Mouse (Mus musculus) liver, embryonic 12.5 days (tissue): ENCODE measurements at regions not wholly inside any gene's neighbourhood (a gene's known extent, or its start where the extent isn't known, plus 50 kb on each side); places are given as distances from the start of the nearest gene placed in this dataset.

Experiments used
- ATAC-seq: fragments of 200-750 bp; cut with Nextera tagmentation; 2 replicates; pipeline ENCODE4 v1.8.0; 2017; ENCODE audit warnings: moderate number of reproducible peaks, mild to moderate bottlenecking, moderate library complexity
- H3K27ac ChIP-seq: fragments of 300-500 bp; sonication (generic); 2 replicates; pipeline ENCODE4 v1.5.1; 2016; ENCODE audit warnings: mild to moderate bottlenecking
- H3K27me3 ChIP-seq: fragments of 300-500 bp; sonication (generic); replicated peaks from 2 replicates; pipeline ENCODE4 v1.6.1; 2016; ENCODE audit warnings: mild to moderate bottlenecking, moderate library complexity
- H3K36me3 ChIP-seq: fragments of 300-500 bp; sonication (generic); 2 replicates; pipeline ENCODE4 v1.6.1; 2016; ENCODE audit warnings: mild to moderate bottlenecking, moderate library complexity
- H3K4me1 ChIP-seq: fragments of 300-500 bp; sonication (generic); 2 replicates; pipeline ENCODE4 v1.6.1; 2016
- H3K4me2 ChIP-seq: fragments of 300-500 bp; sonication (generic); 2 replicates; pipeline ENCODE4 v1.6.1; 2016; ENCODE audit warnings: mild to moderate bottlenecking, moderate library complexity
- H3K4me3 ChIP-seq: fragments of 300-500 bp; sonication (generic); 2 replicates; pipeline ENCODE4 v1.5.1; 2016; ENCODE audit warnings: mild to moderate bottlenecking, moderate library complexity
- H3K9ac ChIP-seq: fragments of 300-500 bp; sonication (generic); 2 replicates; pipeline ENCODE4 v1.6.1; 2016; ENCODE audit warnings: mild to moderate bottlenecking, moderate library complexity
- H3K9me3 ChIP-seq: fragments of 300-500 bp; sonication (generic); replicated peaks from 2 replicates; pipeline ENCODE4 v1.6.1; 2016; ENCODE audit warnings: mild to moderate bottlenecking, moderate library complexity
- WGBS: fragments of 180-500 bp; shearing (Covaris S2); methylation state at CpG from one replicate; pipeline ENCODE4 v1.1.7; 2016; ENCODE audit not compliant: insufficient replicate concordance; 5-methylcytosine and 5-hydroxymethylcytosine counted together

DNA sequence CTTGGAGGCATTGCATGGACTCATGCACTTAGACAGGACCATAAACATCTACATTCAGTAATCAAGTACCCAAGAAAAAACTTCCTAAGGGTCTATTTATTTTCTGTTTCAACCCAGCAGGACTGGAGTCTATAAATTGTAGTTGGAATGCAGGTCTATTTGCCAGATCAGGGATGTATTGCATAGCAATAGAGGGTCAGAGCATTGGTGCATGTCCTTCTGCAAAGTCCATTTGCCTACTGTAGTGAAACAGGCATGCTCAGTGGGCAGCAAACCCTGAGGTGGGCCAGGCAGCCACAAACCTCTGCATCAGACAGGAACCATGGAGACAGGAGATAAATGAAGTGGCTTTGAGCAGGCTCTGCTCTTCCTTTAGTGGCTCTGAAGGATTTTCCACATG is 386.5 kb upstream of the Tenm4 start:
- Histone ChIP-seq H3K4me3 (no peak overlapping the region), H3K27ac (no peak overlapping the region), H3K9me3 (no peaks in the 10 kb centered on the region), H3K36me3 (no peaks in the 10 kb centered on the region), H3K4me2 (no peak overlapping the region), H3K9ac (no peak overlapping the region), H3K4me1 (no peaks in the 10 kb centered on the region), H3K27me3 (no peaks in the 10 kb centered on the region)
- no peak for ATAC-seq

DNA sequence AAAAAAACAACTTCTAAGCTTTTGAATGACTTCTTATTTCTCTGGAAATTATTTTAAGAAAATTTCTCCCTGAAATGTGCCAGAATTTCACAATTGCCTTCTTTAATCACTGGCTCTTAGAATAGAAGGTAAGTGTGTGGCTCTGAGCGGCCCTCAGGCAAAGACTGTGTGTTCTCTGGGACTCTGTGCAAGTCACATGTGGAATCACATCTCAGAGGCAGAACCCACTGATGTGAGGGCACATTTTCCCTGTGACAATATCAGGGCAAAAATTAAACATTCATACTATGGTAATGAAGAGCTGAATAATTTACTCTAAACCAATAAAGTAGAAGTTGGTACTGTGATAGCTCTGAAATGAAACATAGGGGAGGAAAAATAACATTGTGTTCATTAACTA is 383.5 kb upstream of the Tenm4 start:
- H3K4me2 ChIP-seq = no peak overlapping the region
- H3K36me3 ChIP-seq = no peaks in the 10 kb centered on the region
- 46% methylated on average over 1 of the region's 1 CpGs for WGBS
- H3K4me1 ChIP-seq = no peaks in the 10 kb centered on the region
- no peak overlapping the region for H3K4me3 ChIP-seq
- ATAC-seq = no peak
- no peak overlapping the region for H3K27ac ChIP-seq
- H3K9ac ChIP-seq = no peak overlapping the region
- no peaks in the 10 kb centered on the region for H3K27me3 ChIP-seq
- no peaks in the 10 kb centered on the region for H3K9me3 ChIP-seq

DNA sequence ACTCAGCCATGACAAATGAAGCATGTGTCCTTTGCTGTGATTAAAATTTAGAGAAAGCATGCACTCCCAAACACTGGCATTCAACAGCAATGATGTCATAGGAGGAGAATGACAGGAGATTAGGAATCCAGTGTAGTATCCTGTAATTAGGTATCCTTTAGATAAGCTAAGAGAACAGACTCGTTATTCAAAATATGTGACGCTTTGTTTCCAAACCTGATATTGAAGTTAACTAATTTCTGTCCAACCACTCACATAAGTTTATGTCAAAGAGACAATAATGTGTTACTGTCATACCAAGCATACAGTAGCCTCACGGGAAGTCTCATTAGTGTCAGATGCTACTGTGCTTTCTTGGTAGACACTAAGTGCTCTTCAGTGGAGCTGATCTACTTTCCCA is 383.1 kb upstream of the Tenm4 start:
- Histone ChIP-seq H3K4me1 (no peaks in the 10 kb centered on the region), H3K9ac (no peak overlapping the region), H3K27me3 (no peaks in the 10 kb centered on the region), H3K27ac (no peak overlapping the region), H3K4me2 (no peak overlapping the region), H3K4me3 (no peak overlapping the region), H3K36me3 (no peaks in the 10 kb centered on the region), H3K9me3 (no peaks in the 10 kb centered on the region)
- 69% methylated on average over 3 of the region's 3 CpGs for WGBS
- ATAC-seq = no peak

DNA sequence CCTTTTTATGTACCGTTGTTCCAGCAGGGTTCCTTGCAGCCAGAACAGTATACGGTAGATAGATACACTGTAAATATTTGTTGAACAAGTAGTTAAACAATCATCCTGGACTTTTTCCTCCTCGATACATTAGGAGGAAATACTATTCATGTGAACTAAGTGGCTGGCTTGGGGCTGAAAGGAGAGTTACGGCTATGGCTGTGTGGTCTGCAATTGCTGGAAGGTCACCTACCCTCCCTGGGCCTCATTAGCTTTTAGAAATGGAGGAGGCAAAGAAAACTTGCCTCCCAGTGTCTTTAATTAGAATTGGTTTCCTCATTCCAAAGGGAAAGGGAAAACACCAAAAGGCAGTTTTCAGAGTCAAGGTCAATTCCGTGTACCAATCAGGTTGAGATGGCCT is 381.6 kb upstream of the Tenm4 start:
- H3K36me3 ChIP-seq = no peaks in the 10 kb centered on the region
- no peak overlapping the region for H3K9ac ChIP-seq
- no peaks in the 10 kb centered on the region for H3K4me1 ChIP-seq
- no peak overlapping the region for H3K27ac ChIP-seq
- H3K9me3 ChIP-seq = no peaks in the 10 kb centered on the region
- H3K4me3 ChIP-seq = no peak overlapping the region
- no peaks in the 10 kb centered on the region for H3K27me3 ChIP-seq
- 60% methylated on average over 5 of the region's 5 CpGs for WGBS
- H3K4me2 ChIP-seq = no peak overlapping the region
- ATAC-seq = no peak

DNA sequence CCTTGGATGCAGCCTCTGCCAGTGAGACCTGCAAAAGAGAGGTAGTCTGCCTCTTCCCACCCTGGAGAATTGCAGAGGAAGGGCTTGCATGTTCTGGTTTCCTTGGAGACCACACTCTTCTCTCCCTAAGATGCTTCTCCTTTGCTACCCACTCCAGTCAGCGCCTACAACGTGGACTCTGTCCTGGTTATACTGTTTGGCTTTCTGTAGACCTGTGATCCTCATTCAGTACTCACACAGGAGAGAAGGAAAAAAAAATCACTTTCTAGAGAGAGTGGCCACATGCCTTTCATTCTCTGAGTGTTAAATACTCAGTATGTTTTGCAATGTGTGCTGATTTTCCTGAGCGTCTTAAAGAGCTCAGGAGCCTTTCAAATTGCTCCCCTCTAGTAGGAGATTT is 372.0 kb upstream of the Tenm4 start:
- 56% methylated on average over 3 of the region's 3 CpGs for WGBS
- Histone ChIP-seq H3K9me3 (no peaks in the 10 kb centered on the region), H3K9ac (no peak overlapping the region), H3K27ac (no peak overlapping the region), H3K4me1 (no peaks in the 10 kb centered on the region), H3K36me3 (no peaks in the 10 kb centered on the region), H3K27me3 (no peaks in the 10 kb centered on the region), H3K4me2 (no peak overlapping the region), H3K4me3 (no peak overlapping the region)
- ATAC-seq = no peak

DNA sequence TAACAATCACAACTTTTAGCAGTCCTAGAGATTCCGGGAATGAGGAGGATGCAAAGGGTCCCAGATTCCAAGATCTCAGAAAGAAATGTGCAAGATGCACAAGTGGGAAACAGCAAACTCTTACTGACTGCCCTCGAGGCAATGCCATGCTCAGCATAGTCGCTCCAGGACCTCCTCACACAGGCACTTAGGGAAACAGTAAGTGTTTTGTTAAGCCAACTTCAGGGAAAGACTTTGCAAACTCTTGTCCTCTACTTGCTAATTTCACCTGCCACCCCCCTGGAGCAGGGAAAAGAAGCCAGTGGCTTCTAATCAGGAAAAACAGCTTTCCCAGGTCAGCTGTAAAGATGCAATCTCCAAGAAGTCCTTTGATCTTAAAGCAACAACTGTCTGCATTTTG is 361.4 kb upstream of the Tenm4 start:
- Histone ChIP-seq H3K9me3 (no peaks in the 10 kb centered on the region), H3K4me3 (no peak overlapping the region), H3K36me3 (no peaks in the 10 kb centered on the region), H3K27ac (no peak overlapping the region), H3K4me2 (no peak overlapping the region), H3K4me1 (no peaks in the 10 kb centered on the region), H3K27me3 (no peaks in the 10 kb centered on the region), H3K9ac (no peak overlapping the region)
- 16% methylated on average over 3 of the region's 3 CpGs for WGBS
- no peak for ATAC-seq

DNA sequence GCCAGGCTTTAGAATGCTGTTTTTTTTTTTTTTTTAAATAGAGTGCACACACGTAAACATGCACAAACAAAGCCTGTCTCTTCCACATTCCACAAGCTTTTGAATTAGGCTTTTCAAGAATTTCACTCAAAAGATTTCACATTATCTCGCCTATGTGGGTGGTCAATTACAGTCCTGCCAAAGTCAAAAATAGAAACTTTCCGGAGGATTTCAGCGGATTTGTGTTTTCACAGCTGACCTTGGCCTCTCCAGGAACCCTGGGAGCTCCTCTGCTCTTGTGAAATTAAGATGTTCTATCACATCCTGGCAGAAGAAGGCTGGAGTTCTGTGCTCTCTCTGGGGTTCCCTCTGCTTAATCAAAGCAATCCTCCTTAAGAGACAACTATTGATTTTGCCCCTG is 360.9 kb upstream of the Tenm4 start:
- Histone ChIP-seq H3K4me3 (no peak overlapping the region), H3K4me2 (no peak overlapping the region), H3K9me3 (no peaks in the 10 kb centered on the region), H3K4me1 (no peaks in the 10 kb centered on the region), H3K27ac (no peak overlapping the region), H3K27me3 (no peaks in the 10 kb centered on the region), H3K9ac (no peak overlapping the region), H3K36me3 (no peaks in the 10 kb centered on the region)
- WGBS = 14% methylated on average over 4 of the region's 4 CpGs
- ATAC-seq = no peak

DNA sequence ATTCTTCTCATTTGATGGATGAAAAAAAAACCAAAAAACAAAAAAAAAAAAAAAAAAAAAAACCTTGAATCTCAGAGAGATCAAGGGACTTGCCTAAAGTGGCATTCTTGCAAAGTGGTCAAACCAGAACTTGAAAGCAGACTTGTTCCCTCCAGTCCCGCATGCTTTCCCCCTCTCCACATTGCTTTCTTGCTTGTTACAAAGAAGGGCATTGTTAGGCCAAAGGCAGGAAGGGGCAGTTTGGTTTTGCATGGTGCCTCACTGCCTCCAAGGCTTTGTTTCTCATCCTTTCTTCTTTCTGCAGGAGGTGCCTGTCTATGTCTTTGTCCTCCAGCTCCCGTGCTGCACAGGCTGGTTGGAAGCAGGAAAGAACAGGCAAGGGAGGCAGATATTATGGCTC is 356.2 kb upstream of the Tenm4 start:
- no peaks in the 10 kb centered on the region for H3K27me3 ChIP-seq
- no peaks in the 10 kb centered on the region for H3K36me3 ChIP-seq
- no peaks in the 10 kb centered on the region for H3K9me3 ChIP-seq
- 48% methylated on average over 2 of the region's 2 CpGs for WGBS
- H3K27ac ChIP-seq = no peak overlapping the region
- no peak overlapping the region for H3K4me2 ChIP-seq
- H3K4me3 ChIP-seq = no peak overlapping the region
- no peaks in the 10 kb centered on the region for H3K4me1 ChIP-seq
- no peak overlapping the region for H3K9ac ChIP-seq
- ATAC-seq = no peak

DNA sequence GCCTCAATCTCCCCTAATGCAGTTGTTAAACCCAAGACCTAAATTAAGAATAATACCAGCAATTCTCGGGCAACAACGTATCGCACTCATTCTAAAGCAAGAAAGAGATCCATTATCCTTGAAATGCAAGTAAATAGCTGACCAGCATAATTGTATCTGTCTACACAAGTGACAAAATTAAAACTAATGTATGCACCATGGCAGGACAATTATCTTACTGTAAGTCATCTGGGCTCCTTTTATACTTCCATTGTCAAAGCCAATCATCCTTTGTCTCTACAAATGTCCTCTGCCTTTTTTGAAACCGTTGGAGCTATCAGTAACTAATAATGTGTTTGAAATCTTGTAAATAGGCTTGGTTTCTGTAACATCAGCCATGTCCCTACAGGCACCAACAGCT is 347.5 kb upstream of the Tenm4 start:
- H3K9me3 ChIP-seq = no peaks in the 10 kb centered on the region
- H3K9ac ChIP-seq = no peak overlapping the region
- no peaks in the 10 kb centered on the region for H3K36me3 ChIP-seq
- H3K27ac ChIP-seq = no peak overlapping the region
- H3K4me3 ChIP-seq = no peak overlapping the region
- no peak for ATAC-seq
- no peaks in the 10 kb centered on the region for H3K4me1 ChIP-seq
- H3K27me3 ChIP-seq = no peaks in the 10 kb centered on the region
- WGBS = 71% methylated on average over 4 of the region's 4 CpGs
- H3K4me2 ChIP-seq = no peak overlapping the region

DNA sequence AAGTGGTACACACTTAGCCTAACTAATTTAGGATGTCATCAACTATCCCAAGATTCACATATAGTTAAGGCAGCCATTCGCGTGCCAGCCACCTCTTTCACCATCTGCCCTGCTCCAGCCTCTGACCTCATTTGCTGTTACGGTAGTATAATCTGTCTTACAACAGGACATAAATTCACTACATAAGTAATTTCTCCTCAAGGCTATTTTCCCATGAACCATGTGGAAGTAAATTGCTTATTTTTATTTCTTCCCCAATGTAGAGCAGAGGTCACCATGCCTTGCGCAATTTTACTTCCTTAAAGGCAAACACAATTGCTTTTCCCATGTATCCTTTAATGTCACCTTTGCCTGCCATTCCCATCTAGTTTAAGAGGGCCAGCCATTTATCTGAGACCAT is 341.2 kb upstream of the Tenm4 start:
- Histone ChIP-seq H3K4me2 (no peak overlapping the region), H3K4me1 (no peaks in the 10 kb centered on the region), H3K36me3 (no peaks in the 10 kb centered on the region), H3K4me3 (no peak overlapping the region), H3K27me3 (no peaks in the 10 kb centered on the region), H3K27ac (no peak overlapping the region), H3K9ac (no peak overlapping the region), H3K9me3 (no peaks in the 10 kb centered on the region)
- no peak for ATAC-seq
- 84% methylated on average over 4 of the region's 4 CpGs for WGBS

DNA sequence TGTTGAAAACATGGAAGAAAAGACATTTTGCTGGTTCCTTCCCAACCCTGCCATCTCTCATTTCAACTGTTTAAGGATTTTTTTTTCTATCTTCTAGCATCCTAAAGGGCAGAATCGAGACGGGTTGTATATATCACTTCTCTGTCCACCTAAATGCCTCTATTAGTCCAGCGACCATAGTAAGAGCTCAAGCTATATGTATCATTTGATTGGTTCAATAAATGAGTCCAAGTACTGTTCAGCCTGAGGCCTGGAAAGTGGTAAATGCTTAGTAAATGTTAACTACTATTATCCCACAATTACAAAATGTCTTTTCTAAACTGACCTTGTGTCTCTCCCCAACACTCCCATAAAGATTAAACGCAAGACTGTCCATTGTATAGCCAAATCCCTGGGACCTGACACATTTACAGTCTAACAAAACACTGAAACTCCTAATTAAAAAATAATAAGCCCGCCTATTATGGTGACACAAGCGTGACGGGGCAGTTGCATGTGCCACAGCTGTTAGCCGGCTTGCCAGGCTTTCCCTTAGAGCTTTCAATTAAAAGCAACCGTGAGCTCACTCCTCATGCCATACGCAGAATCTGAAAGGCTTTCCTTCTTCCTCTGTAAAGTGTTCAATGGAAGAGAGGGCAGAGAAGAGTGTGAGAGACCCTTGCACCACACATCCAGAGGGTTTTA is 336.7 kb upstream of the Tenm4 start:
- H3K27me3 ChIP-seq = no peaks in the 10 kb centered on the region
- no peak overlapping the region for H3K4me2 ChIP-seq
- H3K9me3 ChIP-seq = no peaks in the 10 kb centered on the region
- no peaks in the 10 kb centered on the region for H3K36me3 ChIP-seq
- no peak overlapping the region for H3K9ac ChIP-seq
- 73% methylated on average over 10 of the region's 10 CpGs for WGBS
- H3K4me3 ChIP-seq = no peak overlapping the region
- H3K4me1 ChIP-seq = no peaks in the 10 kb centered on the region
- no peak overlapping the region for H3K27ac ChIP-seq
- no peak for ATAC-seq

DNA sequence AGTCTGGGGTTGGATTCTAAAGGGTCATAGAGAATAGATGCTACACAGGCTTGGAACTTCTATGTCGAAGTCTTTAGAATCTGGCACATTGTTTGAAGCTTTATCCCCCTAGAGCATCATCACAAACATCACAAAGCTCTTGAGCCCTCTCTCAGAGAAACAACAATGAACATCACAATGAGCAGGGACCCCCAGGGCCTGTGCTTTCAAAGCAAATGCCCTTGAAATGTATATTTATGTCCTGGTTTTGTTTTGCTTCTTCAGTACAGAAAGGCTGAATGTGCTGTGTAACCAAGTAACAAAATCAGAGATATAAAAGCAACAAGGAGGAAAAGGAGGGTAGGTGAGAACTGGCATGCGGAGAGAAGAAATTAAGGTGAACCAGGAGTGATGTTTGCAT is 330.6 kb upstream of the Tenm4 start:
- H3K36me3 ChIP-seq = no peaks in the 10 kb centered on the region
- H3K4me1 ChIP-seq = no peaks in the 10 kb centered on the region
- H3K4me3 ChIP-seq = no peak overlapping the region
- no peak overlapping the region for H3K9ac ChIP-seq
- H3K27me3 ChIP-seq = no peaks in the 10 kb centered on the region
- H3K4me2 ChIP-seq = no peak overlapping the region
- no peak for ATAC-seq
- 57% methylated on average over 2 of the region's 2 CpGs for WGBS
- H3K9me3 ChIP-seq = no peaks in the 10 kb centered on the region
- no peak overlapping the region for H3K27ac ChIP-seq

DNA sequence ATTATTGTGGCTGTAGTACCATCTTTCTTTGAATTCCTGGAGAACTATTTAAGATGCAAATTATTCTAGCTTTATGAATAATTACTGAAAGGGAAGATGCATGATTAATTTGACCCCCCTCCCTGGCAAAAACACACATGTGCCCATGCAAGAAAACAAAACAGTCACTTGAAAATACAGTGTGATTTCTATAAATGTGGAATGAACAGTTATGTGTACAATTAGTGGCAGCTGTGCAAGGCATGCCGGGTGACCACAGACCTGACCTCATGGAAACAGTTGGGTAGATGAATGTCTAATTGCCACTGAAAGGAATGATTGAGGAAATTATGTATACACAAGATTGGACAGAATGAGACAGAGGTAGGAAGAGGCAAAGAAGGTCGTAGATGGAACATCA is 321.2 kb upstream of the Tenm4 start:
- H3K9me3 ChIP-seq = no peaks in the 10 kb centered on the region
- no peaks in the 10 kb centered on the region for H3K36me3 ChIP-seq
- whole genome bisulfite sequencing = 69% methylated on average over 2 of the region's 2 CpGs
- H3K27ac ChIP-seq = no peak overlapping the region
- H3K4me2 ChIP-seq = no peak overlapping the region
- no peak overlapping the region for H3K9ac ChIP-seq
- ATAC-seq = no peak
- H3K27me3 ChIP-seq = no peaks in the 10 kb centered on the region
- no peak overlapping the region for H3K4me3 ChIP-seq
- no peaks in the 10 kb centered on the region for H3K4me1 ChIP-seq
